Mouse (Mus musculus): Measurements from ENCODE around the gene Rnf41. TPM values are rescaled to one million over a fixed set of nuclear protein-coding genes. Genes with fewer than 3 reads are reported as not detected.

Rnf41 gene
- 42.3 and 43.3 TPM in 2 replicates for polyA plus RNA-seq (2015; fragmentation: Nextera tagmentation; extraction: Ambion mirVana)

DNA sequence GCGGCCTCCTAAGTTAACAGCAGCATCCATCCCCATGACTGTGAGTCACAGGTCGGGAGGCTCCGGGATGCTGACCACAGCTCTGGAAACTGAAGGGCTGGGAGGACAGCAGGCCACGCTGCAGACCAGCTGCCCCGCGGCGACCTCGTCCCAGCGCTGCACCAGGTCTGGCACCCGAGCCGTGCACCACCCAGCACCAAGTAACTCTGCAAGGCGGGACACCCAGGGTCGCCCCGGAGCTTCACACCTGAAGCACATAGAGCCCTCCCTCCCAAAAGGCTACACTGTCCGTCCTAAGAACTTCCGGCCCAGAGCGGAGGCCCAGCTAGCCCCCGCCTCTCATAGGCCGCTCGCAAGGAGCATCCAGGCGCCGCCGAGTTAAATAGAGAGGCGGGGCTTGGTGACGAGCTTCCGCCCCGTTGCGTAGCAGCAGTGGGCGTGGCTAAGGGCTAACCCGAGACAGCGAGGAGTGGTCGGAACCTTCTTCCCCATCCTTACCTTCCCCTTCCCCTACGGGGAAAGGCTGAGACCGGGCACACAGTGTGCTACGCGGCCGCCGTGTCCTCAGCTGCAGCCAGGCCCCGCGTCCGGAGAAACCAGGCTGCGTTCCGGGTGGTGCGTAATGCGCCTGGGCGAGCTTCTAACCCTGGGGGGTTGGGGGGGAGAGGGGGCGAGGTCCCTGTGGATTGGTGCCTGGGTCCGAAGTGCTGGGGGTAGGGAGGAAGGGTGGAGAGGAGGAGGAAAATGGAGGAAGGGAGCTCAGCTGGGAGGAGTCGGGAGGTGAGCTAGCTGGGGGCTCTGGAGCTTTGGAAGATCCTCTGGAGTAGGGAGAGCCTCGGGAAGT is at the start of gene Rnf41, which contains the start of gene Nabp2:
Gene Rnf41 (plus strand): TSS at position 447 of the 844 bp plus-strand sequence.
Gene Nabp2 (minus strand): TSS at position 282 of the 844 bp plus-strand sequence.
- H3K9me3 ChIP-seq: no peaks in the 10 kb centered on the region
- no peaks in the 10 kb centered on the region for H3K27me3 ChIP-seq
- H3K36me3 ChIP-seq: peaks cover 44% of the 10 kb centered on the region
- peak within 1 kb of the TSS; percentile 90 for H3K9ac ChIP-seq
- H3K4me1 ChIP-seq: peaks cover 36% of the 10 kb centered on the region
- H3K27ac ChIP-seq: peak within 1 kb of the TSS; percentile 92
- H3K4me3 ChIP-seq: peak within 1 kb of the TSS; percentile 91
- WGBS: under 1% methylated on average over 50 of the region's 50 CpGs
- H3K4me2 ChIP-seq (replicated peaks): peak within 1 kb of the TSS; percentile 97
- ATAC-seq (ENCODE audit: low FRiP score, low read depth): peak; percentile 91

DNA sequence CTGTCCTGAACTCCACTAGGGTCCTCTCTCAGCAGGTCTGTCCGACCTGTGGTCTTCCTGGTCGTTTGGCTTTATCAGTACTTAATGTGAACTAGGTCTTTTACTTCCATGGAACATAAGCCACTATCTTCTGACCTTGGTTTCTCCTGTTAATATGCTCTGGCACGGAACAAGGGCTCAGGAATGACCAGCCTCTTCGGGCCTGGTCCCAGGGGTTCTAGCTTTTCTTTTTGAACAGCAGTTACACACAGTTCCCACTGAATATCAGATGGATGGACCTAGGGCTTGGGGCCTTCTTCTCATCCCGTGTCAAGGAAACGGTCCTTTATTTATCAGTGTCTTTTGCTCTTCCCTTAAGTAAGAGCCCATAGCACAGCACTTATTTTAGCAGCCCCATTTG is 49.6 kb upstream of the Rnf41 start:
- Histone ChIP-seq H3K4me3 (no peak overlapping the region), H3K27me3 (no peaks in the 10 kb centered on the region), H3K36me3 (peaks cover 84% of the 10 kb centered on the region), H3K27ac (no peak overlapping the region), H3K4me2 (replicated peaks) (no peak overlapping the region), H3K4me1 (no peaks in the 10 kb centered on the region), H3K9me3 (no peaks in the 10 kb centered on the region), H3K9ac (no peak overlapping the region)
- no peak for ATAC-seq (ENCODE audit: low FRiP score, low read depth)
- 88% methylated on average over 6 of the region's 6 CpGs for WGBS

DNA sequence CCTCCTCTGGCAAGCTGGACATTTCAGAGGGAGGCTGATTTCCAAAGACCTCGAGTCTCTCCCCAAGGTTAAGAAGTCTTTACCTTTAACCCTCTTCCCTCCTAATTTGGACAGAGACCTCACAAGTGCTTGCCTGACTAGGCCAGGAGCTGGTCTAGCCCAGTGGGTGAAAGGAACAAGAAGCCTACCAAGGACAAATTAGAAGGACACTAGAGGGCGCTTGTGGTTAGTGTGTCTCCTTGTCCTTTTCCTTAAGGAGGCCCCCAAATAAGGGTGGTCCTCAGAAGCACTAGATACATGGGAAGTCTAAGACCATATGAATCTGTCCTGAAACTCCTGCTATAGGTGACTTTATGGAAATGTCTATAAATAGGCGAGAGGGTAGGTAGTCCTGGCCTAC is 48.9 kb upstream of the Rnf41 start:
- no peaks in the 10 kb centered on the region for H3K27me3 ChIP-seq
- no peak overlapping the region for H3K9ac ChIP-seq
- WGBS: 46% methylated on average over 3 of the region's 3 CpGs
- H3K9me3 ChIP-seq: no peaks in the 10 kb centered on the region
- H3K4me2 ChIP-seq (replicated peaks): no peak overlapping the region
- no peak overlapping the region for H3K27ac ChIP-seq
- ATAC-seq (ENCODE audit: low FRiP score, low read depth): no peak
- H3K4me1 ChIP-seq: peaks cover 3% of the 10 kb centered on the region
- peaks cover 80% of the 10 kb centered on the region for H3K36me3 ChIP-seq
- H3K4me3 ChIP-seq: no peak overlapping the region

DNA sequence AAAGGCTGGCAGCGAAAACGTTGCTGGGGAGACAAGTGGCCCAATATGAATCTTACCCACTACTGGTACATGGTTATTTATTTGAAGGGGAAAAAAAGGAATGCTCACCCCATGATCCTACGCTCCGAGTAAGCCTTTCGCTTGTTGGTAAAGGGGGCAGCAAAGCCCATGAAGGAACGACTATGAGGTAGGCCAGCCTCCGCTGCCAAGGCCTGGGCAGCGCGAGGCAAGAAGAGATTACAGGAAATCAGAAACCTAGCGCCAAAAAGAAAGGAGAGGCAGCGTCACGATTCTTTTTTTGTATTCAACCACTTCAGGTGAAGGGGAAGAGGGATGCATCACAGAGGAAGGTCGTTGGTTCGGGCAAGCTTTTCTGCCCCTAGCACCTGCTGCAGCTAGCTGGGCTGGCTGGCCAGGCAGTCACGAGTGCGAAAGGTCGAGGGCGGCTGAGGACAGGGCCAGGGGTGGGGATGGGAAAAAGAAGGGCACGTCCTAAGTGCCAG is 43.5 kb upstream of the Rnf41 start:
- Histone ChIP-seq H3K27me3 (no peaks in the 10 kb centered on the region), H3K4me1 (peaks cover 14% of the 10 kb centered on the region), H3K9ac (peak overlapping the region; percentile 82), H3K4me3 (peak overlapping the region; percentile 71), H3K36me3 (peaks cover 27% of the 10 kb centered on the region), H3K9me3 (no peaks in the 10 kb centered on the region), H3K27ac (peak overlapping the region; percentile 95; the same call in 1 of the 2 replicates), H3K4me2 (replicated peaks) (peak overlapping the region; percentile 94)
- ATAC-seq (ENCODE audit: low FRiP score, low read depth): no peak
- WGBS: 19% methylated on average over 19 of the region's 19 CpGs

DNA sequence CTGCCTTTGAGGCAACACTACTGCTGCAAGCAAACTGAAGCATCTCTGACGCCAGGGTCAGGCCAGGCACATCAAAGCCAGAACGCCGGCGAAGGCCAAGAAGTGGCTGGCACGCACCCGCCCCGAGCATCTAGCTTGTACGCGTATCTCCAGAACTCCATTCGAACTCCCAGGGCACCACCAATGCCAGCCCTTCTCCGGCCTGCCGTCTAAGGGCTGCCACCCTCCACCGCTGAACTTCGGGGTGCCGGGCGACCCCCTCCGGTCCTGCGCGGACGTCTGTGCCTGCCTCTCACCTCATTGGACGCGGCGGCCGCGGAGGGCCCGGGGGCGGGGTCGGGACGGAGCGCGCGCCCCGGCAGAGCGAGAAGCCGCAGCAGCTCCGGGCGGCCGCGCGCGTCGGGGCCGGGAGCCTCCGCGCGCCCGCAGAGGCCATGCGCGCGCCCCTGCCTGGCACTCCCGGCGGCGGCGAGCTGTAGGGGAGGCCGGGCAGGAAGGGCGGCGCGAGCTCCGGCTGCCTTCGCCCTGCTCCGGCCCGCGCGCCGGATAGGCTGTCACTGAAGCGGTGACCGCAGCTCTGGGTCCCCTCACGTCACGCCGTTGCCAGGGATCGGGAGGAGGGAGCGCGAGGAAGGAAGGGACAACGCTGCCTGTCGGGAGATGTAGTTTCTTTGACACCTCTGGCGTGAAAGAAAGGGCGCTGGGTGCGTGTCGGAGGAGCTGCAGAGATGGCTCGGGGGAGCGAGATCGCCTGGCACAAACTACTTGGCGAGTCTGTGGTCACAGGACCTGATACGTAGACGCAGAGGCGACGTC is 42.8 kb upstream of the Rnf41 start, which contains the start of gene Coq10a:
Gene Coq10a (minus strand): TSS at position 596 of the 816 bp plus-strand sequence.
- under 1% methylated on average over 80 of the region's 87 CpGs for WGBS
- Histone ChIP-seq H3K27me3 (no peaks in the 10 kb centered on the region), H3K36me3 (peaks cover 21% of the 10 kb centered on the region), H3K9ac (peak within 1 kb of the TSS; percentile 82), H3K4me1 (peaks cover 14% of the 10 kb centered on the region), H3K27ac (peak within 1 kb of the TSS; percentile 95), H3K9me3 (no peaks in the 10 kb centered on the region), H3K4me3 (peak within 1 kb of the TSS; percentile 71), H3K4me2 (replicated peaks) (peak within 1 kb of the TSS; percentile 94)
- peak; percentile 92 for ATAC-seq (ENCODE audit: low FRiP score, low read depth)

DNA sequence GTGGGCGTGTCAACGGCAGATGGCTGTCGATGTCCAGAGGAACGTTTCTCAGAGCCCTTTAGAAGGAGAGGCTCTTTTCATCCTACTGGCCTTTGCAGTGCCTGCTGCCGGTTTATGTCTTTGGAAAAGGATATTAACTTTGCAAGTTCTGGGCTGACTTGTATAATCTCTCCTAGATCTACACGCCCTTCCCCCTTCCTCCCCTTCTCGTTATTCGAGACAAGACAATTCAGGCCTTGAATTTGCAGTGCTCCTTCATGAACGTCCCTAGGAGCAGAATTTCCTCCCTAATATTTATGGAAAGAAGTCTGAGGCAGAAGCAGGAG is 42.3 kb upstream of the Rnf41 start:
- Histone ChIP-seq H3K4me2 (replicated peaks) (peak overlapping the region; percentile 94), H3K9ac (peak overlapping the region; percentile 82), H3K4me3 (peak overlapping the region; percentile 71), H3K27ac (peak overlapping the region; percentile 95), H3K36me3 (peaks cover 15% of the 10 kb centered on the region), H3K9me3 (no peaks in the 10 kb centered on the region), H3K4me1 (peaks cover 14% of the 10 kb centered on the region), H3K27me3 (no peaks in the 10 kb centered on the region)
- no peak for ATAC-seq (ENCODE audit: low FRiP score, low read depth)
- WGBS: 4% methylated on average over 9 of the region's 9 CpGs

DNA sequence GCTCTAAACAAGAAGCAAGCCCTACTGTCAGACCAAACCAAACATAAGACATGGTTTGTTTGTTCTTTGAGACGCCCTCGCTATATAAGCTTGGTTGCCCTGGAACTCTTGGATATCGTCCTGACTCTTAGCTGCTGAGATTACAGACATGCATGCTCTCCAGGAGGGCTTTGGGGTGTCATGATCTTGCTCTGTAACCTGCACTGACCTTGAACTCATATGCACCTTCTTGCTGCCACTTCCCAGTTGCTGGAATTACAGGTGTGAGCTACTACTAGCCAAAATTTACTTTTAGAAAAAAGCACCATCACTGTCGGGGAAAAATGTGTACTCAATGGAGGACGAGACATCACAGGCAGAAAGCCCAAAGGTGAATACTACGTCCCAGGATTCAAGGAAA is 41.9 kb upstream of the Rnf41 start:
- ATAC-seq (ENCODE audit: low FRiP score, low read depth): no peak

DNA sequence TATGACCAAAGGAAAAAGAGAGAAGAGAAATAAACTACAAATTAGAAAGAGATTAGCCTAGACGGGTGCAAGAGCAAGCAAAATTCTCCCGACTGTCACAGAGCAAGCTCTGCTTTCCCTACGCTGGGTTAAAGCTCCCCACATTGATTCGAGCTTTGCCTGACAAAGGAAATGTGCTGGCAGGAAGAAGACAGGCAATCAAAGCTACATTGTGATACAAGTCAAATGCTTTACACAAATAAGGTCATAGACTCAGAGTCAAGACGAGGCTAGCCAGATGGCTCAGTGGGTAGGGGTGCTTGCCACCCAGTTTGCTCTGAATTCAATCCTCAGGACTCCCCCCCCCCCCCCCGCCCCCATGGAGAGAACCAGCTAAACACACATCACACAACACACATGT is 41.4 kb upstream of the Rnf41 start:
- peaks cover 14% of the 10 kb centered on the region for H3K4me1 ChIP-seq
- H3K27ac ChIP-seq: no peak overlapping the region
- no peak for ATAC-seq (ENCODE audit: low FRiP score, low read depth)
- H3K9ac ChIP-seq: no peak overlapping the region
- 69% methylated on average over 5 of the region's 6 CpGs for WGBS
- no peak overlapping the region for H3K4me2 ChIP-seq (replicated peaks)
- H3K27me3 ChIP-seq: no peaks in the 10 kb centered on the region
- H3K9me3 ChIP-seq: no peaks in the 10 kb centered on the region
- H3K36me3 ChIP-seq: peaks cover 10% of the 10 kb centered on the region
- no peak overlapping the region for H3K4me3 ChIP-seq

More for the DNA sequence above, 41.9 kb upstream of the Rnf41 start:
- H3K9ac ChIP-seq: peak overlapping the region; percentile 82
- WGBS: 83% methylated on average over 6 of the region's 6 CpGs
- H3K4me3 ChIP-seq: peak overlapping the region; percentile 71
- H3K4me2 ChIP-seq (replicated peaks): peak overlapping the region; percentile 94
- peaks cover 13% of the 10 kb centered on the region for H3K36me3 ChIP-seq
- H3K4me1 ChIP-seq: peaks cover 14% of the 10 kb centered on the region
- H3K27ac ChIP-seq: peak overlapping the region; percentile 95
- H3K9me3 ChIP-seq: no peaks in the 10 kb centered on the region
- H3K27me3 ChIP-seq: no peaks in the 10 kb centered on the region

DNA sequence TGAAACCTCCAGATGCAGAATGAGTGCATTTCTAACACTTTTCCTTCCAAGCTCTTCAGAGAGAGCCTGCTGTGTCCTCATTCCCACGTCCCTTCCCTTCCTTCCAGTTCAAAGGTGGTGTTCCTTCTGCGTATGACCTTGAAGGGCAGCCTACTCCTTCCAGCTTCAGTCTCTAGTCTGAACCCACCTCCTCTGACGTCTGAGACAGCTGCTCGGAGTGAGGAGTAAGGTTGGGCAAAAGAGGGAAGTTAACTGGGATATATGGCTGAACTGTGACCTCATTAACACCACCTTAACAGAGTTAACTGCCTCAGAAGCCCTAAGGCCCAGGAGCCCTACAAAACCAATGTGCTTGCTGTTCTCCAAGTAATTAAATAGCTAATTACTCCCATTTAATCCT is 40.9 kb upstream of the Rnf41 start:
- no peaks in the 10 kb centered on the region for H3K27me3 ChIP-seq
- peaks cover 14% of the 10 kb centered on the region for H3K4me1 ChIP-seq
- H3K36me3 ChIP-seq: peaks cover 4% of the 10 kb centered on the region
- H3K4me2 ChIP-seq (replicated peaks): no peak overlapping the region
- WGBS: 20% methylated on average over 4 of the region's 4 CpGs
- no peak overlapping the region for H3K27ac ChIP-seq
- no peak for ATAC-seq (ENCODE audit: low FRiP score, low read depth)
- no peak overlapping the region for H3K9ac ChIP-seq
- no peak overlapping the region for H3K4me3 ChIP-seq
- no peaks in the 10 kb centered on the region for H3K9me3 ChIP-seq

DNA sequence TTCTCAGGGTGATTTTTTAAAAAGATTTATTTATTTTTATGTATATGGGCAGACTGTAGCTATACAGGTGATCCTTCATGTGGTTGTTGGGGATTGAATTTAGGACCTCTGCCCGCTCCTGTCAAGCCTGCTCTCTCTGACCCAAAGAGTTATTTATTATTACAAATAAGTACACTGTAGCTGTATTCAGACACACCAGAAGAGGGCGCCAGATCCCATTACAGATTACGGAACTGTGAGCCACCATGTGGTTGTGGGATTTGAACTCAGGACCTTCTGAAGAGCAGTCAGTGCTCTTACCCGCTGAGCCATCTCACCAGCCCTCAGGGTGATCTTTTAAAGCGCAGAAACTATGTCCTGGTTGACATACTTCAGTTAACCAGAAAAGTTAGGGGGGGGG is 39.3 kb upstream of the Rnf41 start:
- H3K4me3 ChIP-seq: no peak overlapping the region
- no peak overlapping the region for H3K27ac ChIP-seq
- peaks cover 22% of the 10 kb centered on the region for H3K4me1 ChIP-seq
- no peaks in the 10 kb centered on the region for H3K27me3 ChIP-seq
- WGBS: 84% methylated on average over 5 of the region's 5 CpGs
- ATAC-seq (ENCODE audit: low FRiP score, low read depth): no peak
- H3K4me2 ChIP-seq (replicated peaks): no peak overlapping the region
- H3K36me3 ChIP-seq: no peaks in the 10 kb centered on the region
- H3K9me3 ChIP-seq: no peaks in the 10 kb centered on the region
- no peak overlapping the region for H3K9ac ChIP-seq

DNA sequence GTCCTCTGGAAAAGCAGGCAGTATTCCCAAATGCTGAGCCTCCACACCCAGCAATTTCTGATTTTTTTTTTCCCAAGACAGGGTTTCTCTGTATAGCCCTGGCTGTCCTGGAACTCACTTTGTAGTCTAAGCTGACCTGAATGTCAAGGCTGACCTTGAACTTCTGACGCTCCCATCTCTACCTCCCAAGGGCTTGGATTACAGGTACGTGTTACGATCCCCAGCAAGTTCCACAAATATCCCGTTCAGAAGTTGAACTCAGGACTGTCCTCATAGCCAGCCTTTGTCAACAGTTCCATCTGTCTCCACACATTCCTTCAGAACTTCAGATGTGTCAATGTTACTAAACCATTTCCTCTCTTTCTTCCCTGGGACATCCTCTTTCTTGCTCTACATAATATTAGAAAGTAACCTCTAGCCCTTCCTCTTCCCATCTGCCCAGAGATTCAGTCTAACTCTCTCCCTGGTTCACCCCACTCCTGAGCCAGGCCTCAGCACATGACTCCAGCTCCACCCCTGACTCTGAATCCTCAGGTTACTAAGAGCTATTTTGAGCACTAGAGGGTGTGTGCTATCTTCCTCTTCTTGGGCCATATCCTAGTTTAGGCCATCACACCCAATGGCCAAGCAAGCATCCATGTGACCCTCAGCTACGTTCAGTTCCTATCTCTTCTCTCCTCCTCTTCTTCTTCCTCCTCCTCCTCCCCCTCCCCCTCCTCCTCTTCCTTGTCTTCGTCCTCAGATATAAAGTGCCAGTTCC is 38.3 kb upstream of the Rnf41 start:
- no peak for ATAC-seq (ENCODE audit: low FRiP score, low read depth)
- WGBS: 87% methylated on average over 6 of the region's 6 CpGs
- H3K4me2 ChIP-seq (replicated peaks): no peak overlapping the region

More for the DNA sequence above, 38.3 kb upstream of the Rnf41 start:
- Histone ChIP-seq H3K36me3 (peaks cover under 1% of the 10 kb centered on the region; the same call in 1 of the 2 replicates), H3K4me1 (peaks cover 17% of the 10 kb centered on the region), H3K9me3 (no peaks in the 10 kb centered on the region), H3K9ac (no peak overlapping the region), H3K4me3 (no peak overlapping the region), H3K27ac (no peak overlapping the region), H3K27me3 (no peaks in the 10 kb centered on the region)

All from limb, embryonic 13.5 days (tissue).